Mouse (Mus musculus): Measurements from ENCODE around the gene Pdcd6. TPM values are rescaled to one million over a fixed set of nuclear protein-coding genes. Genes with fewer than 3 reads are reported as not detected.

The Pdcd6 gene
- total and polyA plus RNA-seq, 3 experiments, result 40.2 to 51.0 (median 43.5) TPM

DNA sequence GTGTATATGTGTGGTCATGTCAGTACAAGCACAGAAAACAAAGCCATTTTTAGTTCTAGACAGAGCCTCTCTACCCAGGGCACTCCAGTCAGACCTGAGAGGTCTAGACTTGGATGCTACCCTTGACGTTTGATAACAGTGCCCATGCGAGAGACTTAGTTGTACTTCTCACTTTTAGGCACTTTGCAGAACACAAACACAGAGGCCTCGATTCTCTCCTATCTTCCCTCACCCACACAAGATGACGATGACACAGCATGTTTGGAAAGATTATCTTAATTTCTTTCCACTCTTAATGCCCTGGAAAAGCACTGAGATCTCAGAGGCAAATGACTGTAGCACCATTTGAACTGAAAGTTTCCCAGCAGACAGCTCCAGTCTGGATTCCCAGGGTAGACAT lies 41.7 kb downstream of the Pdcd6 start:
- intact Hi-C loops (cut with DNase I), result no loop called here
- H3K79me2 ChIP-seq (replicated peaks; ENCODE audit: control insufficient read depth, insufficient read depth, low read length), result no peaks in the 10 kb centered on the region
- no peak for DNase-seq

DNA sequence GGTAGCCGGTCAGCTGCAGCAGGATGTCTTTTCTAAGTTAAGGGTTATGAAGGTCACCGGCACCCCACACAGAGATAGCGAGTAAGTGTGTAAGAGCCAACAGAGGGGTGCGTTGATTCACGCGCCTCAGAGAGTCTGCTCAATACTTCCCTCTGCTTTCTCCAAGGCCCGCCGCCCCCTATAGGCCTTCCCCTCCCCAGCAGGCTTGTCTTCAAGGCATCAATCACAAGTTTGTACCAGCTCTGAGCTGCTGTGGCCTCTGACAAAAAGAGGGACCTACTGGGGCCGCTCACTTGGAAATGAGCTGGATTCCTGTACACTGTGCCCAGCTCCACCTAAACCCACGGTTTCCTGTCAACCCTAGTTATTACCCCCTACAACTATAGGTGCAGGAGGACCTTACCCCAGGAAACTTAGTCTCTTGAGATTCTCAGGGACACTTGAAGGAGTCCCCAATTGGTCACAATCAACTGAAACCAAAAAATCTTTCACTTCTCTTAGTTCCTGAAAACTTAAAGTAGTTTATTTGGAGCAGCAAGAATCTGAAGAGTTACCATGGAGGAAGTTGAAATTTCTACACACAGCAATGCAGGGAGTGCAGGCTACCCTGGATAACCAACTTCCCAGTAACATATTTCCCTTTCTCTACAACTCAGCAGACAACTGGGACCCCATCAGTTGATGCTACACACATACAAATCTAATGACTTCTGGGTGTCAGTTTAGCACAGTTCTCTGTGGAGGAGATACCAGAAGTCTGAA lies 57.0 kb downstream of the Pdcd6 start:
- Histone ChIP-seq H3K4me3 (peak overlapping the region; percentile 52), H3K9ac (ENCODE audit: low read depth, low read length) (peak overlapping the region; percentile 61), H3K27me3 (ENCODE audit: control insufficient read depth, insufficient read depth, low read length) (no peaks in the 10 kb centered on the region), H3K27ac (peak overlapping the region; percentile 58; the same call in 1 of the 2 replicates), H3K79me2 (replicated peaks; ENCODE audit: control insufficient read depth, insufficient read depth, low read length) (no peaks in the 10 kb centered on the region), H3K4me1 (ENCODE audit: control insufficient read depth, insufficient read depth, low read length) (no peaks in the 10 kb centered on the region), H3K36me3 (ENCODE audit: control insufficient read depth, insufficient read depth, low read length) (no peaks in the 10 kb centered on the region)
- TF ChIP-seq CTCF (IDR thresholded peaks at IDR 0.05) (peak; percentile 63), POLR2A (IDR thresholded peaks at IDR 0.05; ENCODE audit: insufficient read depth, low read depth, low read length) (no peak)
- 13% methylated on average over 10 of the region's 10 CpGs for WGBS
- intact Hi-C loops (cut with DNase I), result no loop called here
- DNase-seq, result peak; percentile 47 to 50

More for the DNA sequence above, 41.7 kb downstream of the Pdcd6 start:
- Histone ChIP-seq H3K27me3 (ENCODE audit: control insufficient read depth, insufficient read depth, low read length) (no peaks in the 10 kb centered on the region), H3K9ac (ENCODE audit: low read depth, low read length) (no peak overlapping the region), H3K4me1 (ENCODE audit: control insufficient read depth, insufficient read depth, low read length) (no peaks in the 10 kb centered on the region), H3K36me3 (ENCODE audit: control insufficient read depth, insufficient read depth, low read length) (no peaks in the 10 kb centered on the region), H3K27ac (no peak overlapping the region), H3K4me3 (no peak overlapping the region)
- WGBS, result 39% methylated on average over 4 of the region's 4 CpGs
- TF ChIP-seq EP300 (IDR thresholded peaks at IDR 0.05; ENCODE audit: insufficient read depth, low read depth, low read length) (no peak), POLR2A (IDR thresholded peaks at IDR 0.05; ENCODE audit: insufficient read depth, low read depth, low read length) (no peak), CTCF (IDR thresholded peaks at IDR 0.05) (no peak)

DNA sequence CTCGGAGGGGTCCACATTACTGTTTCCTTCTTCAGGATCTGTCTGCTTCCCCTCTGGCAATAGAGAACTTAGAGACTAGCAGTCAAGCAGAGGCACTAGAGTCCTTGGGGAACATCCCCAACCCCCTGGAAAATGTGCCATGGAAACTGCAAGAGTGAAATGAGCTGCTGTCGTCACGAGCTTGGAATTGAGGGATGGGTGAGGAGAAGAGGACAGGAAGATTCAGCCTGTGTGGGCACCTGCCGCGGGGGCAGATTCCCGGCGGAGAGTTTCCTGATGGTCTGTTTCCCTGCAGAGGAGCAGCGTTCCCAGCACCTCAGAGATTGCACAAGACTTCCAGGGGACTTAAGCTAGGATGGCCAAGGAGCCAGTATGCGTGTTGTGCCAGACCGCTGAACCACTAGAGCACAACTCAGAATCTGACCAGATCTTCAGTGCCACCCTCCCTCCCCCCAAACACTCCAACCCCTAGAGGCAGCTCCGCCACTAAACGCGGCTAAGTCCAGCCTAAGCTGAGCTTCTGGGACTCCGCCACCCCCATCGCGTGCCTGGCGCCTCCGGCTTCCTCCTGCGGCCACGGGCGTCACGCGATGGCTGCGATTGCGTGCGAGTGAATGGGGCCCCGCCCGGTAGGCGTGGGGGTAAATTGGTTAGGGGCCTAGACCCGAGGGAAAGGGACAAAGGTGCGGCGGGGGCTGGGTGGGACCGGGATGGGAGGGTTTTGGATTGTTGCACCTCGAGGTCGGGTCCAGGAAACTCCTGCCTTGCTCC lies 57.7 kb downstream of the Pdcd6 start:
- H3K27me3 ChIP-seq (ENCODE audit: control insufficient read depth, insufficient read depth, low read length), result no peaks in the 10 kb centered on the region
- intact Hi-C loops (cut with DNase I), result no loop called here
- H3K4me1 ChIP-seq (ENCODE audit: control insufficient read depth, insufficient read depth, low read length), result no peaks in the 10 kb centered on the region
- peak overlapping the region; percentile 52 for H3K4me3 ChIP-seq
- peak overlapping the region; percentile 61 for H3K9ac ChIP-seq (ENCODE audit: low read depth, low read length)
- WGBS, result 6% methylated on average over 35 of the region's 35 CpGs
- TF ChIP-seq POLR2A (IDR thresholded peaks at IDR 0.05; ENCODE audit: insufficient read depth, low read depth, low read length), result no peak
- TF ChIP-seq CTCF (IDR thresholded peaks at IDR 0.05), result no peak
- no peak for TF ChIP-seq EP300 (IDR thresholded peaks at IDR 0.05; ENCODE audit: insufficient read depth, low read depth, low read length)
- H3K36me3 ChIP-seq (ENCODE audit: control insufficient read depth, insufficient read depth, low read length), result no peaks in the 10 kb centered on the region
- peak; percentile 71 to 79 for DNase-seq
- H3K79me2 ChIP-seq (replicated peaks; ENCODE audit: control insufficient read depth, insufficient read depth, low read length), result no peaks in the 10 kb centered on the region
- H3K27ac ChIP-seq, result peak overlapping the region; percentile 58

Other genes starting within 250 kb of the Pdcd6 start
- under 1 TPM; 0.21 to 0.48 TPM for gene Slc9a3, start 196.1 kb downstream of the Pdcd6 start, total RNA-seq (2021)
- 0.47 and 0.51 TPM in 2 replicates for gene Slc9a3, start 196.1 kb downstream of the Pdcd6 start, polyA plus RNA-seq (2012; rRNA removed)
- gene Exoc3, start 108.8 kb downstream of the Pdcd6 start, total RNA-seq (2021), result 10 to 100 TPM; 47.5 to 54.1 TPM
- gene Exoc3, start 108.8 kb downstream of the Pdcd6 start, polyA plus RNA-seq (2012; rRNA removed), result 51.2 and 69.8 TPM in 2 replicates
- under 1 TPM; 0.89 to 0.91 TPM for gene Ahrr, start 25.2 kb downstream of the Pdcd6 start, total RNA-seq (2021)
- gene Ahrr, start 25.2 kb downstream of the Pdcd6 start, polyA plus RNA-seq (2012; rRNA removed), result 1.2 and 2.7 TPM in 2 replicates
- 1,000 to 10,000 TPM; 1,363 to 1,571 TPM for gene Sdha, start 32.7 kb upstream of the Pdcd6 start, total RNA-seq (2021)
- gene Sdha, start 32.7 kb upstream of the Pdcd6 start, polyA plus RNA-seq (2012; rRNA removed), result 687 and 1,076 TPM in 2 replicates
- gene Ccdc127, start 32.7 kb upstream of the Pdcd6 start, total RNA-seq (2021), result 10 to 100 TPM; 51.3 to 53.5 TPM
- gene Ccdc127, start 32.7 kb upstream of the Pdcd6 start, polyA plus RNA-seq (2012; rRNA removed), result 5.5 and 7.5 TPM in 2 replicates
- gene Lrrc14b, start 46.4 kb upstream of the Pdcd6 start, total RNA-seq (2021), result 10 to 100 TPM; 69.4 to 75.1 TPM
- gene Lrrc14b, start 46.4 kb upstream of the Pdcd6 start, polyA plus RNA-seq (2012; rRNA removed), result 99.4 and 167 TPM in 2 replicates
- 1 to 10 TPM; 2.5 to 2.9 TPM for gene Zfp72, start 73.3 kb upstream of the Pdcd6 start, total RNA-seq (2021)
- 0.39 and 1.4 TPM in 2 replicates for gene Zfp72, start 73.3 kb upstream of the Pdcd6 start, polyA plus RNA-seq (2012; rRNA removed)
- 100 to 1,000 TPM; 277 to 342 TPM for gene Ftl1-ps1, start 82.1 kb upstream of the Pdcd6 start, total RNA-seq (2021)
- gene Ftl1-ps1, start 82.1 kb upstream of the Pdcd6 start, polyA plus RNA-seq (2012; rRNA removed), result 12.6 and 14.6 TPM in 2 replicates
- 1 to 10 TPM; 5.2 to 5.6 TPM for gene Zfp825, start 176.4 kb upstream of the Pdcd6 start, total RNA-seq (2021)
- gene Zfp825, start 176.4 kb upstream of the Pdcd6 start, polyA plus RNA-seq (2012; rRNA removed), result 2.1 and 4.3 TPM in 2 replicates

Data from heart, adult 2 months (tissue).